Mouse (Mus musculus): ENCODE results near the gene Cct7. TPM values are rescaled to one million over a fixed set of nuclear protein-coding genes. Genes with fewer than 3 reads are reported as not detected.

Cct7 gene
- 99.8 TPM for polyA plus RNA-seq (2014; fragmentation: Illumina TruSeq; extraction: RNeasy Lipid Tissue Mini Kit (QIAGEN cat#74804); ENCODE audit: low read depth, low replicate concordance)

DNA sequence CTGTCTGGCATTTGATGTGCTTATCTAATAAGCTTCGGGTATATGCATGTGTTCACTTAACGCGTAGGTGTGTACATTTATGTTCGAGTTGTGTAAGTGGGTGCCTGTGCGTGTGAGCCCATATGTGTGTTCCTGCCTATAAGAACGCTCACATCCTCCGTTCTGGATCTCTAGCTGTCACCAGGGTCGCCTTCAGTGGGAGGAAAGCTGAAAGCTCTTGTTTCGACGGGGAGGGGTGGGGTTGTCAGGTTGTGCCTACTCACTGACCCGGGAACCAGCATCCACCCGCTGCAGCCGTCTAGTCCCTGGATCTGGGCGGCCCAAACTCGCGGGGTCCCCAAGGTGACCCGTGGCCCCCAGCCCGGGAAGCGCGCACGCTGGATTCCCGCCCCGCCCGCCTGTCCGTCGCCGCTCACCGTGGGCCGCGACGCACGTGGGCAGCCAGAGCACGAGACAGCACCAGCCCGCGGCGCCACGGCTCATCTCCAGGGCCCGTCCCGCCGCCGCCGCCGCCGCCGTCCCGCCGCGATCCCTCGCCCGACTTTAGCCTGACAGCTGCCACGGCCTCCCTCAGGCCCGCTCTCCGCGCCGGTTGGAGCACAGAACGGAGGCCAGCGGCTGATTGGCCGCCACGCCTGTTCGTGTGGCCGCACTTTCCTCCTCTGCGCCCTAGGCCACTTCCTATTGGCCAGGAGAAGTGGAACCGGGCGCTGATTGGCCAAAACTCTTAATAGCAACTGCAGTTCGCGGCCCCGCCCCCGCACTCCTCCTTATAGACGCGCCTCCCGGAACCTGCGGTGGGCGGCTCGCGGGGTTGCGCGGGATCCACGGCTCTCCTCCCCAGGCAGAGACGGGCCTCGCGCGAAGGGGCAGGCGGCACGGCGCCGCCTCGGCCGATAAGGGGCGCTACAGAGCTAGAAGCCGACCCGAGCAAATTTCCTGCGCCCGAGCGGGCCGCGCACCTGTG lies at the start of gene Cct7:
TSS of gene Cct7 (plus strand) at position 818 of the 967 bp plus-strand sequence.

DNA sequence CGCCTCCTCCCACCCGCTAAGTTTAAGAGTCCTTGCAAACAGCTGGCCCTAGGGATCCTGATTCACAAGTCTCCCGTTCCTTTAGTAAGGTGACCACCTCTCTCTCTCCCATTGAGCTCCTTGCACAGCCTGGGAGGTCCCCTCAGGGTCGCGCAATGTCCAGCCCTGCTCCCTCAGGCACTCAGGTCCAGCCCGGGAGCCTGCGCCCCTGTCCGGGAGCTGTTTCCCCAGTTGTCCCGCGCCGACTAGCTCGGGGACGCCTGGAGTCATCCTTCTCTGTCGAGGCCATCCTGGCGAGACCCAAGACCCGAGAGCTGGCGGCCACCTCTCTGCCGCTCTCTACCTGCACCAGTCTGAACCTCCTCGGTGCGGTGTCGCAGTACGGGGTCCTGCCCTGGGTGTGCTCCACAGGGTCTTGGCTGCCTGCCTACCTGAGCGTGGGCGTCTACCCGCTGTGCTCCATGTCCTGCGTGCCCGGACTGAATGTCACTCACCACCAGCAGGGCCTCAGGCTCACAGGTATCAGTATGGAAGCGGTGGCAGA lies 27.4 kb upstream of the Cct7 start, which contains the start of gene Noto:
TSS of gene Noto (plus strand) at position 51 of the 544 bp plus-strand sequence.

DNA sequence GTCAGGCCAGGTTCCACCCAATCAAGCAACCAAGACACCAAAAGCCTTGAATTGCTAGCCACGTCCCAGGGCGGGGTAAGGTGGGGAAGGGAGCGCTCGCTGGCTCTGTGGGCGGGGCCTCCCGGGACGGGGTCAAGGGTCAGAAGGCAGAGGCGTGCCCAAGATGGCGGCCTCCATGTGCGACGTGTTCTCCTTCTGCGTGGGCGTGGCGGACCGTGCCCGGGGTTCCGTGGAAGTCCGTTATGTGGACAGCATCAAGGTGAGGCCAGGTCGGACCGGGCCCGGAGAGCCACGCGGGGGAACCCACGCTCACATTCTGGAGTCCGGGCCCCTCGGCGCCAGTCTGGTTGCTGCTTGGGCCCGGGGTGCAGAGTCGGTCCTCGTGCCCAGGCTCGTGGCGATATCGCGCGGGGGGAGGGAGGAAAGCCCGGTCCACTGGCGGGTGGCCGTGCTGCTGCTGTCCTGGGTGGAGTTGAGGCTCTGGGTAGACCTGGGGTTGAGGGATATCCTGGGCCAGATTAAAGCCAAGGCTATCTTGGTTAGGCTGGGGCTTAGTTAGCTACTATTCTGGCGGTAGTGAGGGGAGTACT lies 19.4 kb upstream of the Cct7 start, which contains the start of gene Smyd5:
TSS of gene Smyd5 (plus strand) at position 148 of the 590 bp plus-strand sequence.

DNA sequence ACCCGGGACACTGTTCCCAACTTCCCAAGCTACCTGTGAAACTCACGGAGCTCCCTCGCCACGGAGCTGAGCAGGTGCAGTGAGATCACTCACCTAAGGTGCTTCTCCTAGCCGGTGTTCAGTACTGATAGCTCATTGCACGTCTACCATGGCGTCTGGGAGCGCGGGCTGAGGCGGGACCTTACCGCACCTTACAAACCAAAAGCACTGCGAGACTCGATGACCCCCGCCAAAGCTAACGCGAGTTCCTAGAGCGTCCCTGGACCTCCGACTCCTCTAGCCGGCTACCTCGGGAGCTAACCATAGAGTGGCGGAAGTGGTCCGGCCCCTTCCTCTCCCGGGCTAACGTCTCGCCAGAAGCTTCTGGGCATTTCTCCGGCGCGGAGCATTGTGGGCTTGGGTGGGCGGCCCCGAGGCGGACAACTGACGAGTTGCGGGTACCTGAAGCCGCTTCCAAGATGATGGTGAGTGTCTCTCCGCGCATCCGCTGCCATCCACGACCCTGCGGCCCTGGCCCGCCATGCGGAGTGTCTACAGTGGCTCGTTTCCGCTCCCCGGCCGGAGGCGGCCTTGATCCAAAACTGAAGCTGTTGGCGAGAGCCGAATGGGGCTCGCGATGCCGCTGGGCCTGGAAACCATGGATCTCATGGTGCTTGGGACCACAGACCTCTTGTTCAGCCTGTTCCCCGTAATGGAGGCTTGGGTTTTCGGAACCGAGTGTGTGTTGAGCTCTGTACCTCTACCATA lies 523 bp downstream of the Cct7 start, which contains the start of gene Pradc1:
TSS of gene Pradc1 (minus strand) at position 307 of the 747 bp plus-strand sequence.

DNA sequence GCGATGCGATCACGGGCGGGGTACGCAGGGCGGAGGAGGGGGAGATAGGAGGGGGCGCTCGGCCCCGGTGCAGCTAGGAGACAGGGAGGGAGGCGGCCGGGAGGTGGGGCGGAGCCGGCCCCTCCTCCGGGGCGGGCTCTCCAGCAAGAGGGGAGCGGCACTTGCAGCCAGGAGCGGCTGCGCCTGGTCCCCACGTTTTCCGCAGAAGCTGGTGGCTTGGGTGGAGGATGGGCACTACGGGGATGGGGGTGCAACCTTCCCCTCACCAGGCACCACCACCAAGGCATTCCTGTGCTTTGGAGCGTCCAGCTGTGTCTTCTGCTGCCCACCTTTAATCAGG lies 51.6 kb downstream of the Cct7 start, which contains the start of gene Fbxo41:
TSS of gene Fbxo41 (minus strand) at position 84 of the 340 bp plus-strand sequence.

DNA sequence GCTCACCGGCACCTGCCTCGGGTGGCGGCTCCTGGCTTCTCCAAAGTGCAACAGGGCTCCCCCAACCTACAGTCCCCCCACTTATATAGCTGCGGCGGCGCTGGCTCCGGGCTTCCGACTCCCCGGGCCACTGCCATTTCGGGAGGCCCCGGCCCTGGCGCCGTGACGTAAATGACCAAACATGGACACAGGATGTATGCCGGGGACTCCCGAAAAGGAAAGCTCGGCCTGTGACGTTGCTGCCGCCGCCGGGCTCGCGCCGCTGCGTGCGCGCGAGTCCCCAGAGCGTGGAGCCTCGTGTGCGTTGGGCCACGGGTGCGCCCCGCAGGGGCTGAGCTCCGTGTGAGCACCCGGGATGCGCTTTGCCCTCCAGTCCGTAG lies 62.2 kb downstream of the Cct7 start, which contains the start of gene Egr4:
TSS of gene Egr4 (minus strand) at position 59 of the 380 bp plus-strand sequence.

Other genes starting within 250 kb of the Cct7 start
- gene Sfxn5, start 118.1 kb upstream of the Cct7 start, polyA plus RNA-seq (2014; fragmentation: Illumina TruSeq; extraction: RNeasy Lipid Tissue Mini Kit (QIAGEN cat#74804); ENCODE audit: low read depth, low replicate concordance) = 5.4 TPM
- 1.1 TPM for gene Rab11fip5, start 76.9 kb upstream of the Cct7 start, polyA plus RNA-seq (2014; fragmentation: Illumina TruSeq; extraction: RNeasy Lipid Tissue Mini Kit (QIAGEN cat#74804); ENCODE audit: low read depth, low replicate concordance)
- not detected for gene Noto, start 27.6 kb upstream of the Cct7 start, polyA plus RNA-seq (2014; fragmentation: Illumina TruSeq; extraction: RNeasy Lipid Tissue Mini Kit (QIAGEN cat#74804); ENCODE audit: low read depth, low replicate concordance)
- 2.1 TPM for gene Smyd5, start 19.5 kb upstream of the Cct7 start, polyA plus RNA-seq (2014; fragmentation: Illumina TruSeq; extraction: RNeasy Lipid Tissue Mini Kit (QIAGEN cat#74804); ENCODE audit: low read depth, low replicate concordance)
- 4.5 TPM for gene Pradc1, start 456 bp downstream of the Cct7 start, polyA plus RNA-seq (2014; fragmentation: Illumina TruSeq; extraction: RNeasy Lipid Tissue Mini Kit (QIAGEN cat#74804); ENCODE audit: low read depth, low replicate concordance)
- gene Fbxo41, start 51.5 kb downstream of the Cct7 start, polyA plus RNA-seq (2014; fragmentation: Illumina TruSeq; extraction: RNeasy Lipid Tissue Mini Kit (QIAGEN cat#74804); ENCODE audit: low read depth, low replicate concordance) = not detected
- gene Egr4, start 62.1 kb downstream of the Cct7 start, polyA plus RNA-seq (2014; fragmentation: Illumina TruSeq; extraction: RNeasy Lipid Tissue Mini Kit (QIAGEN cat#74804); ENCODE audit: low read depth, low replicate concordance) = not detected
- gene Alms1, start 136.0 kb downstream of the Cct7 start, polyA plus RNA-seq (2014; fragmentation: Illumina TruSeq; extraction: RNeasy Lipid Tissue Mini Kit (QIAGEN cat#74804); ENCODE audit: low read depth, low replicate concordance) = 7.3 TPM

Measured in sigmoid colon, adult 10 weeks (tissue).